Mouse (Mus musculus) right cerebral cortex, adult 2 months (tissue): ENCODE measurements around the gene Idh2.

Experiments
- DNase-seq, 2 experiments: peaks; one replicate each; pipeline ENCODE4 v3.0.0; 2021 to 2022; ENCODE audit warnings: low spot score in 2 of 2

The Idh2 gene

DNA sequence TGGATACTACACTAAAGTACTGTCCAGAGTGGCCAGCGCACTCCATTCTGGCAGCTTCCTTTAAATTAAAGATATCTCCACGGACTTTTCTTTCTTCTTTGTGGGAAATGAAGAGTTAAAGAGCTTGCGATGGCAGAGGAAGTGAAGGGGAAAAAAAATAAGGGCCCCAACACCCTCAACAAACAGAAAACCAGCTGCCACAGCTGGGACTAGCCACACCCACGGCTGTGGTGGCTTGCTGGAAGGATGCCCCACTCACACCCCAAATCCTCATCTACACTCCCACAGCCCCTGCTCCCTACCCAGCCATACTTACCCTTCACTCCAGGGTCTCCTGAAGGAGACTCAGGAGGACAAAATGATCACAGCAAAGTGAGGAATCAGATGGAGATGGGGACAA lies 7.9 kb upstream of the Idh2 start:
- DNase-seq = no peak

DNA sequence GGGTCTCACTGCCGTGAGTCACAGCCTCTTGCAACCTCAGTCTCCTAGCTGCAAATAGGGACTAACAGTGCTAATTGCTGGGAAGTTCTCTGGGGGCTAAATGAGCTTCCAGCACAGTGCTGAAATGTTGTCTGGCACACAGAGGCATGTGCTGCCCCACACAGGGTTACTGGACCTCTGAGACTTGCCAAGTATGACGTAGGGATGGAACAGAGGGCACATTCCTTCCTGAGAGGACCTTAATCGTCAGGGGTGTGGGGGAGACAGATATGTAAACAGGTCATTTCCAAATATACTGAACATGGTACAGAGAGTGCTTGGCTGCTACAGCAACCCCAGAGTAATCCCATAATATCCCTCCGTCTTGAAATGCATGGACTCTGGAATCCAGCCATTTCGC lies 5.9 kb upstream of the Idh2 start:
- no peak for DNase-seq

DNA sequence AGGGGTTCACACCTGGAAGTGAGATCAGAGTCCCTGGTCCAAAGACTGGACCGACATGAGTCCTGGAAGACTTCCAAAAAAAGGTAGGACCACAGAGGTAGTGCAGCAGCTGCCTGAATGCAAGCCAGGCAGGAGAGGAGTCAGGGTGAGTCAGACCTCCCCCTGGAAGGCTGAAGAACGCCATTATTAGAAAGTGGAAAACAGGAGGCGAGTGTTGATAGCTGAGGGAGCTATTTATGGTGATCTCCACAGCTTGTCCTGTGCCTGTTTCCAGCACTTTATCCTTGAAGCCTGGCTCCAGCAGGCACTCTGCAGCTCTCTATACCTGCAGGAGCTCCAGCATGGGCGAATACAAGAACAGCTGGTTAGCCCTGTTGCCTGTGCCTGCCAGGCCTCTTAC lies 4.0 kb upstream of the Idh2 start:
- DNase-seq = peak; percentile 45 to 68

DNA sequence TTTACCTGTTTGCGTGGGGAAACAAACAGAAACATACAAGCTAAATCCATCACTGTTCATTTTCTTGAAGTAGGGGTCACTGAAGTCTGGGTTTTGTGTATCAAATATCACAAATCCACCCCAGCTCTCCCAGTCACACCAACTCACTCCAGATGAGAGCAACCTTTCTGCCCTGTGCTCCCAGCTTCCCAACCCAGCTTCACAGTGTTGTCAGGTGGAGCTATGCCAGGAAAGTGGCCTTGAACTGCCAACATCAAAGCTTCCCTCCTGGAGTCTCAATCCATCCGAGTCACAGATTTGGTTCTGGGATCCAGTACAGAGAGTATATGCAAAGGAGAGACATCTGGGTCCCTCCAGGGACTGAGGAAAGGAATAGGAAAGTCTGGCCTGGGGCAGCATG lies 966 bp upstream of the Idh2 start:
- DNase-seq = no peak

DNA sequence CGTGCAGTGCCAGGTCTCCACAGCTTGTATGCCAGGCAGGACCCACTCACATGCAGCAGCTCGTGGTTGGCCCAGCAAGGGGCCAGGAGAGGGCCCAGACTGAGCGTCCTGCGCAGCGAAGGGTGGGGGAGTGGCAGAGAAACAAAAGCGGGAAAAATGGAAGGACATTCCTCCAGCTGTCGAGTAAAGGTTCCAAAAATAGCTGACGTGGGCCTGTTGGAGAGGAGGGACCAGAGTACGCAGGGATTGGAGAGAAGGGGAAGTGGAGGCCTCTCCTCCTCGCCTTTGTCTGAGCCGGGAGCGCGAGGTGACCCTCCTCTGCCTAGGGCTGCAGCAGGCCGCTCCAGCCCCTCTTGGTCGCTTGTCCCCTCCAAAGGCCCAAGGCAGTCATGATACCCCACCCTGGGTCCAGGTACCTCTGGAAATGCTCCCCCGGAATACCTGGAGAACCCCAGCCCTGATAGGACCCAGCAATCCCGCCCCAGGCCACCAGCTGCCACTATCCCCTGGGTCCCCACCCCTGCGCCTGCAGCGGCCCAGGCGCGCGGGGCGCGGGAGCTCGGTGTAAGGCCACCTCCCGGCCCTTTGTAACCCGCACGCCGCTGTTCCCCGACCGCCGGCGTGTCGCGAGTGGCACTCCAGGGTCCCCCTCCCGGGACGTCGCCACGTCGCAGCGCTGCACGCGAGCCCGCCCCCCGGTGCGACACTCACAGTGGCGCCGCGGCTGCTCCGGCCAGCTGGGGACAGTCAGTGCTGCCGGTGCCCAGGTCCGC lies 555 bp downstream of the Idh2 start:
- DNase-seq = peak; percentile 44 to 51

DNA sequence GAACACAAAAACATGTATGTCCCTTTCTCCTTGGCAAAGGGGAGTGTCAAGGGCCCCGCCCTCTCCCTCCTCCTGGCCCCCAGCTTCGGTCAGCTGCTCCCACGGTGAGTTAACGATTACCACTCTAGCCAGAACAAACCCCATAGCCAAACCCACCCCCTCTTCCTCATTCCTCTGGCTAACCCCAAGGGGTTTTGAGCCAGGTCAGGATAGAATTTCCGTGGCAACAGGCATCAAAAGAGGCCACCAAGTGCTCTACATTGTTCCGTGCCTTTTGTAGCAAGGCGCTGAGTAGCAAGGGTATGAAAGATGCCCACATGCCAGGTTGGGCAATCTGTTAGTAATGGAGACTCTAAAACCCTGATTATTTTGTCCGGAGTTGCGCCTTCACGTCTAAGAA lies 1.2 kb downstream of the Idh2 start:
- peak in 1 of 2 experiments; percentile 20 for DNase-seq

DNA sequence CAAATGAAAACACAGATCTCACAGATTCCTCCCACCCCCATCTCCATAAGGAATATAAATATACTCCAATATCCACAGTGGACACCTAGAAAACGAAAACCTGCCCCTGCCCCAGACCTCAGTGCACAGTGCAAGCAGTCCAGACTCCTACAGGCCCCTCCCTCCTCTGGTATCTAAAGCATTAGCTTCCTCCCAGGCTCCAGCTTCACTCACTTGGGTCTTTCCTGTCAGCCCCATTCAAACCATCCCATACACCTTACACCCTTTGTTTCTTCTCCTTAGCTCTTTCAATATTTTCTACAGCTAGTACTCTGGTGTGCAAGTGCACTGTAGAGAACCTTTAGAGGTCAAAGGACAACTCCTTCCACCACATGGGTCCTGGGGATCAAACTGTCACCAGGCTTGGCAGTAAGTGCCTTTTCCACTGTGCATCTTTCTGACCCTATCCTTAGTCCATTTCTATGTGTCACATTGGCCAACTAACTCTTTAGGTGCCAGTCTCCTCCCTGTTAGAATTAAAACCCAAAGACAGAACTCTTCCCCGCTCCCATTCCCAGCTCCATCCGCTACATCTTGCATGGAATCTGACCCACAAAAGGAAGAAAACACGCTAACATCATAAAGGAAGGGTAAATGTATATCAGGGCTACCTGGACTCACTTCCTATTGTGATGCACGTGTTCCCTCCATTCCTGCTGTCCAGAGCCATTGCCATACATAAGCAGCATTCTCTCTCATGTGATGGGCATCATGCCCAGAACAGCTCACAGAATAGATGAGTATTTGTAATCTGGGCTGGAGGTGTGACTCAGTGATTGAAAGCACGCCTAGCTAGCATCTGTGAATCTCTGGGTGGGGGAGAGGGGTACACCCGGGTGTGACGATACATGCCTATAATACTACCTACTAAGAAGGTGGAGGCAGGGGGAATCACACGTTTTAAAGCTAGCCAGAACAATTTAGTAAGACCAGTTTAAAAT lies 3.8 kb downstream of the Idh2 start:
- DNase-seq = peak; percentile 60 to 70

DNA sequence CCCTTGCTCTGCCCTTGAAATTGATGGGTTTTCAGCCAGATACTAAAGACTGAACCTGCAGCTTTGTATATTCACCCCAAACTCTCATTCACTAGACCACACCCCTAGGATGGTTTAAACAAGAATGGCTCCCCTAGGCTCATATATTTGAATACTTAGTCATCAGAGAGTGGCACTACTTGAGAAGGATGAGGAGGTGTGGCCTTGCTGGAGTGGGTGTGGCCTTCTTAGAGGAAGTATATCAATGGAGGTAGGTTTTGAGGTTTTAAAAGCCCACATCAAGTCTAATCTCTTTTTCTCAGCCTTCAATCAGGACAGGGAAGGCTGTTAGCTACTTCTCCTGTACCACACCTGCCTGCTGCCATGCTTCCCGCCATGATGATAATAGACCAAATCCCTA lies 8.8 kb downstream of the Idh2 start:
- DNase-seq = no peak

DNA sequence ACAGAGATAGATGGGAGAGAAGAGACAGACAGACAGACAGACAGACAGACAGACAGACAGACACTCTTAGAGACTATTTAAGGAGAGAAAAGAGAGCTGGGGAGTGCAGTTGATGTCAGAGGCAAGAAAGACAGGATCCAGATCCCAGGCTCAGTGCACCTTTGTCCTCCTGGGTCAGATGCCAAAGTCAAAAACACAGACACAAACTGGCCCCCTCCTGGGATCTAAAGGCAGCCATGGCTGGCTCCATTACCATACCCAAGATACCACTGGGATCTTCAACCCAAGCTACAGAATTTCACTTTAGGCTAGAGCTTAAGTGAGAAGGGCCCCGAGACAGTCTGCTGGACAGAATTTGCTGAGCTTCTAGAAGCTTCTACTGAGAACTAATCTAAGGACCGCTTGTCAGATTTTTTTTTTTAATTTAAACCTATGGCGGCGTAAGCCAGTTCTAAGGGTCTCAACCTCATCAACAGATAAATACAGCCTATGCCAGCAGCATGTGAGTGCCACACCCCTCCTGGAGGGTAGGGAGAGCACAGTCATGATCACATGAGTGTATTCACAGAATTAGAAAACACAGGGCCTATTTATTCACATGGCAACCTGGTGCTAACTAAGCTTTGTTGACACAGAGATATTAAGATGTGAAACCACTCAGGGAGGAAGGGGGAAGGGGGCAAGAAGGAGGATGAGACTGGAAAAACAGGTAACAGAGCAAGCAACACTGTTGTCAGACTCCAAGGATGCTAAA lies 9.4 kb downstream of the Idh2 start:
- no peak for DNase-seq

DNA sequence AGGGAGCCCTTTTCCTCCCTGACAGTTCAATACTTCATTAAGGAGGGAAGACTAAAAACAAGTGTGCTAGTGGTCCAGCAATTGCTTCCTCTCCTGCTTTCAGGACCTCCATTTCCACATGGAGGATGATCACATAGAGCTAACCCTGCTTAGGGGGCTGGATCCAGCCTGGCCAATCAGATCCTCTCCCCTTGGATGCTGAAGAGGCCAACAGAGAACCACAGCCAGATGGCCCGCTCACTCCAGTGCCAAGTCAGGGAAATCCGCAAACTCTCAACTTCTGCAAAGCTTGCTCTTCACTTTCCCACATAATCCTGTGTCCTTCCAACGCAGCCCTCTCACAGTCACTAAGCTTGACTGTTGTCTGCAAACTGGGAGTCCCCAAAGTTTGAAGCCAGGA lies 11.9 kb downstream of the Idh2 start:
- no peak for DNase-seq

DNA sequence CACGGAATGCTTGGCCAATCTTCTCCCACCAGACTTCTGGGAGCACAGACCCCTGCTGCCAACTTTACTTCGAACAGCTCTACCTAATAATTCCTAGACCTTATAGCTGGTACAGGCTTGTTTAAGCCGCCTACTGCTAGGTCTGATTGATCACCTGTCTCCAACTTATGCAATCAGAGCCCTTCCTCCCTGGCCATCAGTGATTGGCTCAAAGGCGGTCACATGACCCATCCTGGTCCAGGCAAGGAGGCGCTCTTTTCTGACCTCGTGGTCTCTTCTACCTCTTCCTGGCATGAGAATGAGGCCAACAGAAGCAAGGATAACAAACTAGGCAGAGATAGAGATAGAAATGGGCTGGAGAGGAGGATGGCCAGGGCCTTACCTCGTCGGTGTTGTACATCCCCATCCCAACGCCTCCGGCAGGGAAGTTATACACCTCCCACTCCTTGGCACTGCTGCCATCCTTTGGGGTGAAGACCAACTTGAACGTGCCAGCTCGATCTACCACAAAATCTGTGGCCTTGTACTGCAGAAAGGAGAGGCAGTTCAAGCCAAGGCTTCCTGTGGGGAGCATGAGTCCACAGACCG lies 16.7 kb downstream of the Idh2 start:
- DNase-seq = no peak

DNA sequence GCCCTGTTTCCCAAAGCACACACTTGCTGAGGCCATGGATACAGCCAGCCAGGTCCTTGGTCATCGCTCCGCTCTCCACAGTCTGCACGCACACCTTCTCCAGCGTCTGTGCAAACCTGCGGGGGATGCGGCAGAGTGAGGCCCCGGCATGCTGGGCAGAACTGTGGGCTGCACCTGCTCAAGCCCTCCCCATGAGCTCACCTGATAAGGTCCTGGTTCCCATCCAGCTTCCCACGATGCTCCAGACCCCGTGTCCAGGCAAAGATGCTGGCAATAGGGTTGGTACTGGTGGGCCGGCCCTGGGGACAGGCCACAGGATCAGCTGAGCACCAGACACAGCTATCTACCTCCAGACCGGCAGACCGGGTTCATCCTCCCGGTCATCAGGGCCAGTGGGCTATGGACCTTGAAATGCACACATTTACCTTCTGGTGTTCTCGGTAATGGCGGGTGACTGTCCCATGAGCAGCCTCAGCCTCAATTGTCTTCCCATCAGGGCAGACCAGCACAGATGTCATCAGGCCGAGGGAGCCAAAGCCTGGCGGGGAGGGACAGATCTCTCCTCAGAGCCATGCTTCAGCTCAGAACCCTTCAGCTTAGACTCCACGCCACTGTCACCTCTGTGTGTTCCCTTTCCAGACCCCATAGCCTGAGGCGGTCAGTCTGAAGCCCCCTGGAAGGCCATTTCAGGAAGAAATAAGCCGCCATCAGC lies 19.4 kb downstream of the Idh2 start:
- no peak for DNase-seq

DNA sequence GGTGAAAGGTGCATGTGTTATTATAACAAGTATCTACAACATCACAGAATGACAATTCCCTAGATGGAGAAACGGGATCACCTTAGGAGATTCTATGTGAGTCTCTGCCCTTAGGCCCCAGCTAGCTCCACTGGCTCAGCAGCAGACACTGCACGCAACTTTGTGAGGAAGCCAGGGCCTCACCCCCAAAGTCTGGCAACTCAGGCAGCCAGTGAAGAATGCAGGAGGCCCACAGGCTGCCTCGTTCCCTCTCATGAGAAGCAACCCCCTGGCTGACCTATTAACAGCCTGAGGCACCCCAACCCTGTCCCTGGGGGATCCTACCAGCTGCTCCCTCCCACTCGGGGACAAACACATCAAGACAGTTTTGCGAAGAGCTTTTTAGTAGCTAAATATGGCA lies 20.7 kb downstream of the Idh2 start:
- no peak for DNase-seq

DNA sequence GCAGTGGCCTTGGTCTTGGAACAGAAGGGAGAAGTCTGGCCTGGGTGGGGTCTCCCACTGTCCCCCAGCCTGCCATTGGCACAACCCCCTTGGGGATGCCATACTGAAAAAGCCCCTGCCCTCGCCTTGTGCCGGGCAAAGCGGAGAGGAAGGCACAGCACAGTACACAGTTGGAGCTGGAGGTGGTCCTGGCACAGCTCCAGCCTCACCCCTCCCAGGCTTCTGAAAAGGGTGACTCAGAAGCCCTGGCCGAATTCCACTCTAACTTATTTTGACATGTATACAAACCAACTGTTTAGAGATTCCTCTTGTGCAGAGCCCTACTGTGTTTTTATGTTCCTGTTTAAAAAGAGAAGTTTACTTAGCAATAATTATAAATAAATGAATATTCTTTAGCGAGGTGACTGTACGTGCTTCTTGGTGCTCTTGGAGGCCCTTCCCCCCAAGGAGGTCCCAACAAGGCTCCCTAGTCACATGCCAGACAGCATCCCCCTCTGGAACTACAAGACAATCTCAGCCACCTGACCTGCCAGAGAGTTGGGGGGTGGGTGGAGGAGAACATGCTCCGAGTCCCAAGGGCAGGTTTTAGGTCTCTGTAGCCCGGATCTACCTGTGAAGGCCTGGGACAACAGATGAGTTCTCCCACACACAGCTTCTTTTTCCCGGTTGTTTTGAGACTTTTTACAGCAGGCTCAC lies 22.7 kb downstream of the Idh2 start:
- DNase-seq = peak; percentile 74 to 79

DNA sequence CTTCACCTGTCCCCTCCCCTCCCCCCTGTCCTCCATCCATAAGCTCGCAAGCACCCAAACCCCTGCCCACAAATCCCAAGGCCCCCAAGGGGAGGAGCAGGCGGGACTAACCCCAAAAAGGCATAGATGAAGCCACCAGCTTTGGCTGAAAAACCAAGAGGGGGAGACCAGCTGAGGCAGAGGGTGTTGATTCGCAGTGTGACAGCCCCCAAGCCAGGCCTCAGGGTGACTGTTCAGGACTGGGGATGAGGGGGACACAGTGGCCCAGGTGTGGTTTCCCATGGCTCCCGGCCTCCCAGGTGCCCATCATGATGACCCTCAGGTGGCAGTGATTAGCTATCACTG lies 23.4 kb downstream of the Idh2 start:
- no peak for DNase-seq

DNA sequence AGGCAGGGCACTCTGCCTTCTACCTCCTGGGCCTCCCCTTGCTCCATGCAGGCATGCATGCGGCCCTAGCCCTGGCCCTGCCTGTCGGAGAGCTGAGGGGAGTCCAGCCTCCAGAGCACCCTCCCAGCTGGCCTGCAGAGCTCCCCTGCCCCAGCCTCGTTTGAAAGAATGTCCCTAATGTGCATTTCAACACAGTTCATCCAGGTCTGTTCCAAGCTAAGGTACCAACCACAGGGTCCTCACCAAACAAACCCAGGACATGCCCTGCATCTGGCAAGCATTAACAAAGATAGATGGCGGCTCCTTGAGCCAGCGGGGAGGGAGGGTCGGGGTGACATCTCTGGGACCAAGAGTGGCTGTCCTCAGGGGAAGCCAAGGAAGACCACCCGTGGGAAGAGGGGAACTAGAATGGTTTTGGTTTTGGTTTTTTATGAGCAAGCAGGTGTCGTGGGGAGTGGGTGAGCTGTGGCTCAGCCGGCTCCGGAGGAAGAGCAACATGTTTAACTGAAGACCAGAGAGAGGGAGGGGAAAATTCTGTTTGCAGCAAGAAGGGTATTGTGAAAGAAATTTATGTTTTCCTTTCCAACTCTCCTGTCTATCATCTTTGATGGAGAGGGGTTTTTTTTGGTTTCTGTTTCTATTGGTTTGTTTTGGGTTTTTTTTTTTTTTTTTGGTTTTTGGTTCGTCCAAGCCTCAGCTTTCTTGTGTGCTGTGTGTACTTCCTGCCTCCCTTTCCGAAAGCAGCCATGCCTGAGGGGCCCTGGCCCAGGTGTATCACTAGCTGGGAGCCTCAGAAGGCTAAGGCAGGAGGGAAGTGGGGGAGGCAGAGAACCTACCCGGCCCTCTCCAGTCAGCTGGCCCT lies 24.0 kb downstream of the Idh2 start:
- DNase-seq = no peak

DNA sequence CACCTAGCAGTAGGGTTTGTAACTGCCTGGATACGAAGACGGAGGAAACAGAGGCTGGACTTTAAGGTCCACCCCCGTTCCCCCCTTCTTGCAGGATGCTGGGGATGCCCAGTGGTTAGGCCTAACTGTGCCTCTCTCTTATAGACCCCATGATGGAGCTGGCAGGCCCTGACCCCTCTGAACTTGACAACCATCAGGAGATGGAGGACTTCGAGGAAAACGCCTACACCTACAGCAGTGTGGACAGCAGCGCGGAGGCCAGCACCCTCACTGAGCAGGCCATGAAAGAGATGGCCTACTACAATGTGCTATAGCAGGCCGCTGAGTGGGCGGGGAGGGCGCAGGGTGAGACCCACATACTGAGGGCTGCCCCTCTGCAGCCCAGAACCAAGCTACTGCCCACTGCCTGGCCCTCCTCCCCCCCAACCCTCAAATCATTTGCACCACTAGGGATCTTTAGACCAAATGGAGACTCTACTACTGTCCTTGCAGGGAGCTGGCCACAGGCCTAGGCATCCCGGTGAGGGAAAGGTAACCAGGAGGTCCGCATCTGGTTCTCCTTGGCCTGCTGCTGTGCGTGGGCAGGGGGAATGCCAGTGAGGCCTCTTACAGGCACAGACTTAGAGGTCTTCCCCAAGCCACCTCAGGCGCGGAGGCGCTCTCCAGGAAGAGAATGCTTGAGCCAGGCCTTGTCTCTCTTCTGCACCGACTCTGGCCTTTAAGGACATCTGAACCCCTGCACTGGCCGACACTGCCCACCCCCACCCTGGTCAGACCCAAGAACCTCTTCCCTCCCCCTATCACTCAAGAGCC lies 24.8 kb downstream of the Idh2 start:
- no peak for DNase-seq

DNA sequence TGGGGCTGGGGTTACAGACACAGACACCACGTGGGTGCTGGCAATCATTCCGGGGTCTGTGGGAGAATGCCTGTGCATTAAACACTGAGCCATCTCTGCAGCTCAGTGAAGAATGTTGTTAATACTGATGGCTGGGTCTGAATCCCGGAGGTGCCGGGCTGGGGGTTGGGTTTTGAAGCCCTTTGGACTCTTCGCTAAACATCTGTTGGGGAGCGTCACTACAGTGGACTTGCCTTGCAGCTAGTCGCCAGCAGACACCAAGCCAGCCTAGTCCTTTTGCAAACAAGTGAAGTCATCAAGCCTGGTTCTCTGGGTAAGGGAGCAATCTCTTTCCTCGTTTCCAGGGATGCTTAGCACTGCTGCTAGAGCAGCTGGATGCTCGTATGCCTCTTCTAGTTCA lies 27.0 kb downstream of the Idh2 start:
- DNase-seq = no peak
